Mouse (Mus musculus): ENCODE results near the gene Atp13a1.

Atp13a1 gene

GRCm38 (mm10) chr8:69848951-69849350 is 58.0 kb downstream of the Atp13a1 start:
- no peak for DNase-seq (ENCODE audit: low spot score in 2 of 2)

GRCm38 (mm10) chr8:69849899-69850298 is 58.9 kb downstream of the Atp13a1 start:
- DNase-seq (ENCODE audit: low spot score in 2 of 2) = no peak

GRCm38 (mm10) chr8:69850926-69851506 is 60.1 kb downstream of the Atp13a1 start:
- no peak for DNase-seq (ENCODE audit: low spot score in 2 of 2)

GRCm38 (mm10) chr8:69853869-69854268 is 62.9 kb downstream of the Atp13a1 start:
- DNase-seq (ENCODE audit: low spot score in 2 of 2) = no peak

Measured in left cerebral cortex, adult 9 months (tissue).